In the genomic region with DNA sequence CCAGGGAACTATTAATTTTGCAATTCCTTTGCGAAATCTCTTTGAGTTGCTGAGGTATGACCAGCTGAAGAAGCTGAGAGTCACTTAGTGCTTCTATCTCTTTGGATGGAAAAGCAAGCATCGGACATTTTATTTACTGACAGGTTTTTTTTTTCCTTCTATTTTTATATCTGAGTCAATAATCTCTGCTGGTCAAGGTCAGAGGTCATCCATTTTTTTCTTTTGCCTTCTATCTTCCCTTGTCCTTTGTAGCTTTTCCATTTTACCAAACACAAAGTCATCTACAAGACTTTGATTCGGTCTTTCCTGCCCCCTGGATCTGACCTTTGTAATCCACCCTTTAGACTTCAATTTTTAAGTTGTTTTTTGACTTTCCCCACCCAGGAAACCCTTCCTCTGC, we compare ENCODE assay signal across 27 mouse cellular contexts.
"Had no signal": no experiment of that assay in that cellular context is flagged by ENCODE, and none has a peak within 500 bp of the region (broad histone marks: within the 10 kb centered on the region; RNA-seq: fewer than 3 reads in every experiment).

No protein-coding gene starts in this region.

- H3K4me3 ChIP-seq: embryonic facial prominence, embryonic 10.5 days; embryonic facial prominence, embryonic 12.5 days; embryonic facial prominence, embryonic 13.5 days; embryonic facial prominence, embryonic 15.5 days; erythroblast, embryonic 14.5 days; forebrain, embryonic 10.5 days; forebrain, embryonic 12.5 days; forebrain, embryonic 13.5 days; forebrain, embryonic 15.5 days; gastrocnemius, adult 2 months; heart, adult 2 months had no signal

- H3K9ac ChIP-seq: embryonic facial prominence, embryonic 12.5 days; embryonic facial prominence, embryonic 13.5 days; embryonic facial prominence, embryonic 15.5 days; forebrain, embryonic 12.5 days; forebrain, embryonic 13.5 days; forebrain, embryonic 15.5 days; forebrain, postnatal 0 days had no signal

- ATAC-seq: forebrain, embryonic 13.5 days; forebrain, embryonic 14.5 days; forebrain, embryonic 15.5 days; forebrain, embryonic 16.5 days; forebrain, postnatal 0 days had no signal

- H3K4me1 ChIP-seq: embryonic facial prominence, embryonic 10.5 days; embryonic facial prominence, embryonic 12.5 days; embryonic facial prominence, embryonic 15.5 days; forebrain, embryonic 10.5 days; forebrain, embryonic 12.5 days; forebrain, embryonic 13.5 days; forebrain, embryonic 15.5 days had no signal

- H3K9me3 ChIP-seq: embryonic facial prominence, embryonic 10.5 days; embryonic facial prominence, embryonic 12.5 days; embryonic facial prominence, embryonic 13.5 days; embryonic facial prominence, embryonic 15.5 days; forebrain, embryonic 10.5 days; forebrain, embryonic 12.5 days; forebrain, embryonic 13.5 days; forebrain, embryonic 15.5 days had no signal

- H3K36me3 ChIP-seq: embryonic facial prominence, embryonic 10.5 days; embryonic facial prominence, embryonic 12.5 days; embryonic facial prominence, embryonic 13.5 days; embryonic facial prominence, embryonic 15.5 days; forebrain, embryonic 10.5 days; forebrain, embryonic 12.5 days; forebrain, embryonic 15.5 days had no signal

- H3K4me2 ChIP-seq: embryonic facial prominence, embryonic 12.5 days; embryonic facial prominence, embryonic 13.5 days; embryonic facial prominence, embryonic 15.5 days; forebrain, embryonic 12.5 days; forebrain, embryonic 13.5 days; forebrain, embryonic 15.5 days had no signal

- DNase-seq: cerebellum, adult 8-10 months; cerebellum, adult 9-10 months; cerebellum, adult 9-11 months; cerebellum, postnatal 10 days; cerebellum, postnatal 14 days; cerebellum, postnatal 25 days; cerebellum, postnatal 36 days; embryo, embryonic 11 days; forebrain, postnatal 0 days; gastrocnemius, adult 2 months; gastrocnemius, postnatal 10 days; gastrocnemius, postnatal 14 days; gastrocnemius, postnatal 25 days; gastrocnemius, postnatal 36 days; heart, adult 18-20 months; heart, adult 2 months had no signal

- H3K27me3 ChIP-seq: embryonic facial prominence, embryonic 12.5 days; embryonic facial prominence, embryonic 13.5 days; embryonic facial prominence, embryonic 15.5 days; forebrain, embryonic 12.5 days; forebrain, embryonic 13.5 days; forebrain, embryonic 15.5 days had no signal

- H3K27ac ChIP-seq: embryonic facial prominence, embryonic 10.5 days; embryonic facial prominence, embryonic 12.5 days; embryonic facial prominence, embryonic 13.5 days; embryonic facial prominence, embryonic 15.5 days; forebrain, embryonic 10.5 days; forebrain, embryonic 12.5 days; forebrain, embryonic 13.5 days; forebrain, embryonic 15.5 days; gastrocnemius, adult 2 months; heart, adult 2 months had no signal
